ENCODE assay signal across 9 mouse cellular contexts in genomic region chr2:30444450-30444849, GRCm38 (mm10). TPM values are rescaled to one million over a fixed set of nuclear protein-coding genes. Genes with fewer than 3 reads are reported as not detected.
A peak's percentile ranks its signal among the peaks of the same experiment; 100 is the strongest.
DNase-seq lines count a peak whose midpoint lies in the region; ATAC-seq lines count a peak whose summit lies in the region.
"Had no signal": no experiment of that assay in that cellular context is flagged by ENCODE, and none has a peak within 500 bp of the region (broad histone marks: within the 10 kb centered on the region; RNA-seq: fewer than 3 reads in every experiment).

No protein-coding gene starts in this region.

- ATAC-seq in heart, embryonic 14.5 days (ENCODE audit: insufficient number of reproducible peaks, insufficient read depth, low FRiP score, low read depth): no peak
- no peak for ATAC-seq in lung, embryonic 15.5 days (ENCODE audit: borderline replicate concordance, extremely low read depth, low FRiP score, low TSS enrichment)
- no peak for ATAC-seq in hindbrain, embryonic 13.5 days (ENCODE audit: low FRiP score)
- ATAC-seq in neural tube, embryonic 15.5 days (ENCODE audit: low FRiP score): no peak

- H3K9me3 ChIP-seq in heart, embryonic 14.5 days (ENCODE audit: control insufficient read depth, low read length): no peaks in the 10 kb centered on the region
- no peaks in the 10 kb centered on the region for H3K9me3 ChIP-seq in lung, embryonic 15.5 days
- no peaks in the 10 kb centered on the region for H3K9me3 ChIP-seq in hindbrain, embryonic 13.5 days
- H3K9me3 ChIP-seq in neural tube, embryonic 15.5 days (replicated peaks): no peaks in the 10 kb centered on the region

- peaks cover 73% of the 10 kb centered on the region for H3K36me3 ChIP-seq in heart, embryonic 14.5 days (ENCODE audit: control insufficient read depth, insufficient read depth, low read length)
- H3K36me3 ChIP-seq in lung, embryonic 15.5 days: peaks cover 46% of the 10 kb centered on the region
- peaks cover 58% of the 10 kb centered on the region for H3K36me3 ChIP-seq in hindbrain, embryonic 13.5 days
- peaks cover 35% of the 10 kb centered on the region for H3K36me3 ChIP-seq in neural tube, embryonic 15.5 days

- peak overlapping the region; percentile 34 to 98; a peak in 3 of 4 replicates for H3K27ac ChIP-seq in heart, embryonic 14.5 days (replicated peaks in 1 of 2; ENCODE audit: control insufficient read depth in 1 of 2, insufficient read depth in 1 of 2, low read depth in 2 of 2, low read length in 2 of 2)
- peak overlapping the region; percentile 99 for H3K27ac ChIP-seq in lung, embryonic 15.5 days
- peak overlapping the region; percentile 94; the same call in 1 of the 2 replicates for H3K27ac ChIP-seq in hindbrain, embryonic 13.5 days
- H3K27ac ChIP-seq in neural tube, embryonic 15.5 days (replicated peaks): 0 out of 2 replicates have a peak overlapping the region, but pooled peaks have one; percentile 2

- H3K4me3 ChIP-seq in heart, embryonic 14.5 days (ENCODE audit: control insufficient read depth in 1 of 2, insufficient read depth in 1 of 2, low read depth in 1 of 2, low read length in 2 of 2): no peak overlapping the region
- H3K4me3 ChIP-seq in lung, embryonic 15.5 days: no peak overlapping the region
- no peak overlapping the region for H3K4me3 ChIP-seq in hindbrain, embryonic 13.5 days
- H3K4me3 ChIP-seq in neural tube, embryonic 15.5 days (replicated peaks): no peak overlapping the region

- peak overlapping the region; percentile 86; the same call in 1 of the 2 replicates for H3K9ac ChIP-seq in heart, embryonic 14.5 days (ENCODE audit: low read length)
- H3K9ac ChIP-seq in lung, embryonic 15.5 days: no peak overlapping the region
- 0 out of 2 replicates have a peak overlapping the region, but pooled peaks have one; percentile 15 for H3K9ac ChIP-seq in hindbrain, embryonic 13.5 days
- H3K9ac ChIP-seq in neural tube, embryonic 15.5 days (replicated peaks): 0 out of 2 replicates have a peak overlapping the region, but pooled peaks have one; percentile 14

- no peak for DNase-seq in heart, adult 9 months (ENCODE audit: low spot score in 2 of 2)
- DNase-seq in lung, postnatal 14 days: no peak
- no peak for DNase-seq in frontal cortex, adult 2 months (ENCODE audit: extremely low spot score in 1 of 2, low spot score in 1 of 2)
- no peak for DNase-seq in testis, postnatal 14 days (ENCODE audit: low spot score)
- DNase-seq: right cerebral cortex, adult 18-20 months had no signal

- peaks cover 62 to 73% of the 10 kb centered on the region in 2 experiments for H3K4me1 ChIP-seq in heart, embryonic 14.5 days (ENCODE audit: control insufficient read depth in 2 of 2, insufficient read depth in 2 of 2, low read length in 2 of 2)
- H3K4me1 ChIP-seq in lung, embryonic 15.5 days: peaks cover 72% of the 10 kb centered on the region
- peaks cover 62% of the 10 kb centered on the region for H3K4me1 ChIP-seq in hindbrain, embryonic 13.5 days (replicated peaks)
- H3K4me1 ChIP-seq in neural tube, embryonic 15.5 days: peaks cover 55% of the 10 kb centered on the region

- no peak overlapping the region for H3K4me2 ChIP-seq in heart, embryonic 14.5 days (ENCODE audit: low read length)
- peak overlapping the region; percentile 70; the same call in 1 of the 2 replicates for H3K4me2 ChIP-seq in lung, embryonic 15.5 days
- no peak overlapping the region for H3K4me2 ChIP-seq in hindbrain, embryonic 13.5 days
- H3K4me2 ChIP-seq in neural tube, embryonic 15.5 days: no peak overlapping the region

- H3K27me3 ChIP-seq in heart, embryonic 14.5 days (ENCODE audit: control insufficient read depth, insufficient read depth, low read length): no peaks in the 10 kb centered on the region
- no peaks in the 10 kb centered on the region for H3K27me3 ChIP-seq in lung, embryonic 15.5 days
- no peaks in the 10 kb centered on the region for H3K27me3 ChIP-seq in hindbrain, embryonic 13.5 days
- H3K27me3 ChIP-seq in neural tube, embryonic 15.5 days (replicated peaks): no peaks in the 10 kb centered on the region

RNA-seq across cellular contexts. Expression of gene Ptpa, which starts 28.6 kb away (rescaled TPM):
- polyA plus RNA-seq in heart, embryonic 14.5 days (2014; fragmentation: Nextera tagmentation; extraction: Ambion mirVana): 42.0 and 61.2 TPM in 2 replicates
- 164 and 165 TPM in 2 replicates for polyA plus RNA-seq in lung, embryonic 15.5 days (2015; fragmentation: Nextera tagmentation; extraction: Ambion mirVana)
- polyA plus RNA-seq in hindbrain, embryonic 13.5 days (2015; fragmentation: Nextera tagmentation; extraction: Ambion mirVana): 129 and 133 TPM in 2 replicates
- 138 and 145 TPM in 2 replicates for polyA plus RNA-seq in neural tube, embryonic 15.5 days (2015; fragmentation: Nextera tagmentation; extraction: Ambion mirVana)
- 155 and 161 TPM in 2 replicates for polyA plus RNA-seq in frontal cortex, adult 2 months (2012; rRNA removed)

RNA-seq across cellular contexts. Expression of gene Crat, which starts 28.8 kb away (rescaled TPM):
- polyA plus RNA-seq in heart, embryonic 14.5 days (2014; fragmentation: Nextera tagmentation; extraction: Ambion mirVana): 127 and 135 TPM in 2 replicates
- 32.0 and 34.1 TPM in 2 replicates for polyA plus RNA-seq in lung, embryonic 15.5 days (2015; fragmentation: Nextera tagmentation; extraction: Ambion mirVana)
- polyA plus RNA-seq in hindbrain, embryonic 13.5 days (2015; fragmentation: Nextera tagmentation; extraction: Ambion mirVana): 22.1 and 24.0 TPM in 2 replicates
- polyA plus RNA-seq in neural tube, embryonic 15.5 days (2015; fragmentation: Nextera tagmentation; extraction: Ambion mirVana): 21.3 and 26.8 TPM in 2 replicates
- 46.7 and 53.1 TPM in 2 replicates for polyA plus RNA-seq in frontal cortex, adult 2 months (2012; rRNA removed)

RNA-seq across cellular contexts. Expression of gene Ier5l, which starts 29.6 kb away (rescaled TPM):
- polyA plus RNA-seq in heart, embryonic 14.5 days (2014; fragmentation: Nextera tagmentation; extraction: Ambion mirVana): 3.5 and 4.2 TPM in 2 replicates
- 2.0 and 2.8 TPM in 2 replicates for polyA plus RNA-seq in lung, embryonic 15.5 days (2015; fragmentation: Nextera tagmentation; extraction: Ambion mirVana)
- 2.1 and 2.9 TPM in 2 replicates for polyA plus RNA-seq in hindbrain, embryonic 13.5 days (2015; fragmentation: Nextera tagmentation; extraction: Ambion mirVana)
- polyA plus RNA-seq in neural tube, embryonic 15.5 days (2015; fragmentation: Nextera tagmentation; extraction: Ambion mirVana): 1.4 and 1.9 TPM in 2 replicates
- 14.6 and 17.6 TPM in 2 replicates for polyA plus RNA-seq in frontal cortex, adult 2 months (2012; rRNA removed)

RNA-seq across cellular contexts. Expression of gene Dolpp1, which starts 52.4 kb away (rescaled TPM):
- polyA plus RNA-seq in heart, embryonic 14.5 days (2014; fragmentation: Nextera tagmentation; extraction: Ambion mirVana): 16.8 and 20.8 TPM in 2 replicates
- 37.7 and 46.9 TPM in 2 replicates for polyA plus RNA-seq in lung, embryonic 15.5 days (2015; fragmentation: Nextera tagmentation; extraction: Ambion mirVana)
- polyA plus RNA-seq in hindbrain, embryonic 13.5 days (2015; fragmentation: Nextera tagmentation; extraction: Ambion mirVana): 51.2 and 53.9 TPM in 2 replicates
- 59.0 and 63.2 TPM in 2 replicates for polyA plus RNA-seq in neural tube, embryonic 15.5 days (2015; fragmentation: Nextera tagmentation; extraction: Ambion mirVana)
- polyA plus RNA-seq in frontal cortex, adult 2 months (2012; rRNA removed): 40.2 and 45.8 TPM in 2 replicates

Comparison
In these comparisons a context has a peak if more than half of its experiments do, and no peak if none do; other contexts are left out.
1. H3K27ac ChIP-seq: peak in every context shown above with its lines; median percentile 99 in lung, embryonic 15.5 days; 94 in hindbrain, embryonic 13.5 days; 66 in heart, embryonic 14.5 days; 2 in neural tube, embryonic 15.5 days.